Mouse (Mus musculus): ENCODE results near the gene Usp48. TPM values are rescaled to one million over a fixed set of nuclear protein-coding genes. Genes with fewer than 3 reads are reported as not detected.

Gene Usp48
- 100 to 1,000 TPM; 231 to 246 TPM for total RNA-seq (2023)

DNA sequence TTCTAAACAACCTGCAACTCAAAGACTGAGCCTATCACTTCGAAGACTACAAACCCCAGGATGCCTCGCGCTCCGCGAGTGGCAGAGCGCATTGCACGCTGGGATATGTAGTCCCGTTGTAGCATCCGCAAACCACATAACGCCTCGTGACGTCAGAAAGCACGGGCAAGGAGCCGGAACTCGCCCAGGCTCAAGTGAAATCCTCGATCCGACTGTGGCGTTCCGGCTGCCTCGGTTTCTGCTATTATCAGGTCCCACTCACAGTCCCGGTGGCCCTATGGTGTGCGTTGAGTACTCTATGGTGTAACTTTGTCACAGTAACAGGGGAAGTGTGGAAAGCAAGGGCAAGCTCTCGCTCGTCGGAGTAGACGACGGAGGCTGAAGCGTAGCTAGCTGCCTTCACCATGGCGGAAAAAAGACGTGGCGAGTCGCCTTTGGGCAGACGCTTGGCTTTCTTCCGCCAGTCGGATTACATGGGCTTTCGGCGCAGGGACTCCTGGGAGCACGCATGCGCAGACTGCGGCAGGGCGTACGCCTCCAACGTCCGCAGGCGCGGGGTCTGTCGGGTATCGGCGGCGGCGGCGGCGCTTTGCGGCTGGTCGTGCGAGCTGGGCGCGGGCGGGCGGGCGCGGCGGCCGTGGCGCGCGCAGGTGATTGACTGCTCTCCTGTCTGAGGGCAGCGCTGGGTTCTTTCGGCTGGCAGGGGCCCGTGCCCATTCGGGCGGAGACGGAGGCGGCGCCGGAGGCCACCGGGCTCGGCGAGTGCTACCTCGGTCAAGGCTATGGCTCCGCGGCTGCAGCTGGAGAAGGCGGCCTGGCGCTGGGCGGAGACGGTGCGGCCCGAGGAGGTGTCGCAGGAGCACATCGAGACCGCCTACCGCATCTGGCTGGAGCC, at the start of gene Usp48:
TSS of gene Usp48 (plus strand) at position 155 of the 895 bp plus-strand sequence.

DNA sequence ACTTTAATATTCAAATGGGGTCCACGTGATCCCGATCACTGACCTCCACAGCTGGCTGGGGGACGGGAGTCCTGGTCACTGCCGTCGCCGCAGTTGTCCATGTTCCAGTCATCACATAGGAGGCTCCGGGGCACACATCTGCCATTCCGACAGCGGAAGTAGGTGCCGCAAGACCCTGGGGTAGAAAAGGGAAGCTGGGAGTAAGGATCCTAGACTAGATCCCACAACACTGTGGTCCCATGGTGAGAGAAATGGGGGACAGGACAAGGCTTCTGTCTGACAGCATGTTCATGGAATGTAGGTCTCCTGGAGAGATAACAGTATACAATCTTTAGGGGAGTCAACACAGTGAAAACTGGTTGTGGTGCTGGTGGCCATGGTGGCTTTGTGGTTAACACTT, 19.1 kb upstream of the Usp48 start, which contains the start of gene Ldlrad2:
TSS of gene Ldlrad2 (minus strand) at position 101 of the 400 bp plus-strand sequence.

DNA sequence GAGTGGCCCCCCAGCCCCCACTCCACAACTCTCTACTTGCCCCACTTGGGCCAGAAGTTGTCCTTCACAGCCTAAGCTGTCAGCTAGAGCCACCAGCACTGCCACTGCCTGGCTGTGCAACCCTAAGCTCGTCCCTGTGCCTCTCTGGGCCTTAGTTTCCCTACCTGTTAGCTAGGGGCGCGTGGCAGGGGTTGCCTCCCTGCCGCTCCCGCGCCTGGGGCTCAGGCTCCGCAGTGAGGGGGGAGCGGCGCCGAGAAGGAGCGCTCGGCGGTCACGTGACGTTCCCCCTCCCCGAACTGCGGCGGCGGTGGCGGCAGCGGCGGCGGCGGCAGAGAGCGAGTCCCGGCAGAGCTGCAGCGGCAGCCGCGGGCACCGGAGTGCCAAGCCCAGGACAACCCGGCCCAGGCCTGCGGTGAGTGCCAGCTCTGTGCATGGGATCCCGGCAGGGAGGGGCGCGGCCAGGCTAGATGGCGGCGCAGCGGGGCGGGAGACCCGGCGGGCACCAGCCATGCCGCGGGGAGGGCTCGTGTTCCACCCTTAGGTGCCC, 71.0 kb downstream of the Usp48 start, which contains the start of gene Rap1gap:
TSS of gene Rap1gap (plus strand) at position 294 of the 547 bp plus-strand sequence.

Other genes with a start within 250 kb of the Usp48 start
- gene Cdc42, start 236.0 kb upstream of the Usp48 start, total RNA-seq (2023) = 100 to 1,000 TPM; 455 to 476 TPM
- not detected for gene Cela3a, start 184.0 kb upstream of the Usp48 start, total RNA-seq (2023)
- gene Cela3b, start 163.2 kb upstream of the Usp48 start, total RNA-seq (2023) = not detected
- not detected for gene 1700013G24Rik, start 140.5 kb upstream of the Usp48 start, total RNA-seq (2023)
- 1 to 10 TPM; 1.3 to 3.9 TPM for gene Hspg2, start 125.0 kb upstream of the Usp48 start, total RNA-seq (2023)
- not detected for gene Ldlrad2, start 19.2 kb upstream of the Usp48 start, total RNA-seq (2023)
- gene Rap1gap, start 71.0 kb downstream of the Usp48 start, total RNA-seq (2023) = 10 to 100 TPM; 10.9 to 12.2 TPM
- 10 to 100 TPM; 41.5 to 41.8 TPM for gene Alpl, start 202.6 kb downstream of the Usp48 start, total RNA-seq (2023)